Mouse (Mus musculus) left cerebral cortex, adult 2 months (tissue): ENCODE data around the gene Tmem251. TPM values are rescaled to one million over a fixed set of nuclear protein-coding genes. Genes with fewer than 3 reads are reported as not detected.
A peak's percentile ranks its signal among the peaks of the same experiment; 100 is the strongest.

ENCODE experiments used
- DNase-seq, 2 experiments: peaks; one replicate each; pipeline ENCODE4 v3.0.0; 2021 to 2022; ENCODE audit warnings: low spot score in 2 of 2, mixed read lengths in 1 of 2; ENCODE audit errors: extremely low spot score in 1 of 2
- H3K27ac ChIP-seq: fragments of 200-600 bp; 2 replicates; pipeline ENCODE4 v1.8.1; 2022
- H3K4me3 ChIP-seq: fragments of 200-600 bp; 2 replicates; pipeline ENCODE4 v1.8.1; 2022
- CTCF ChIP-seq: fragments of 200-600 bp; IDR thresholded peaks from 2 replicates; pipeline ENCODE4 v1.8.1; 2022; ENCODE audit warnings: antibody characterized with exemption, mild to moderate bottlenecking, moderate library complexity
- intact Hi-C: fragments of 180-260 bp; cut with DNase I; formaldehyde crosslinking; loops from one replicate; pipeline ENCODE4 v1.15.1; 2025
- total RNA-seq, 2 experiments: library from RNA; stranded (reverse); gene quantifications; 2 replicates each; pipeline ENCODE4 v1.2.3; 2021

Gene Tmem251
- total RNA-seq, 2 experiments from 2014 or later, result 5.6 to 5.7 TPM

DNA sequence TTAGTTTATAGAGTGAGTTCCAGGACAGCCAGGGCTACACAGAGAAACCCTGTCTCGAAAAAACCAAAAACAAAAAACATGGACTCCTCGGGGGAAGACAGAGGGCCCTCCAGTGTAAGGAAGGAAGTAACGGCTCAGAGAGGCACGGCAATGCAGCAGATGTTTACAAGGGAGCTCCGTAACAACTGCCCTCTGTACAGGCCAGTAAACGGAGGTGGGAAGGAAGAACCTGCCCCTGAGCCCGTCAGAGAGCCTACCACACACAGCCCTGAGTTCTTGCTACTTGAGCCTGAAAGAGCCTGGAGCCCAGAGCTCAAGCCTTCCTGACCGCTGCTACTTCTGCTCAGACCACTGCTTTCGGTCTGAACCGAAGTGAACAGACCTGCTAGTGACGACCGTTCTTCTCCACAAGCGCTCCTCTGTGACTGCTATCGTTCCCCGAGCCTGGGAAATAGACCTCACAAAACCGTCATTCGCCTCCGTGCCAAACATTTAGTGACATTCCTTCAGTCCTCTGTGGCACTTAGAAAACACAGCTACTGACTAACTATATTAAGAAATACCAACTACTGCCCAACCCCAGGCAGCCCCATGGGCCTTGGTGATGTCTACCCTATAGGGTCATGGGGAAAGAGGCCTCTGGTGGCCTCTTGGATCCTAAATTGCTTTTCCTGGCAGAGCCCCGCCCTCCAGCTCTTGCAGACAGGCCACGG, 30.3 kb upstream of the Tmem251 start:
- no peak overlapping the region for H3K4me3 ChIP-seq
- no peak for TF ChIP-seq CTCF
- intact Hi-C loops, result no loop called here
- no peak overlapping the region for H3K27ac ChIP-seq
- no peak for DNase-seq

DNA sequence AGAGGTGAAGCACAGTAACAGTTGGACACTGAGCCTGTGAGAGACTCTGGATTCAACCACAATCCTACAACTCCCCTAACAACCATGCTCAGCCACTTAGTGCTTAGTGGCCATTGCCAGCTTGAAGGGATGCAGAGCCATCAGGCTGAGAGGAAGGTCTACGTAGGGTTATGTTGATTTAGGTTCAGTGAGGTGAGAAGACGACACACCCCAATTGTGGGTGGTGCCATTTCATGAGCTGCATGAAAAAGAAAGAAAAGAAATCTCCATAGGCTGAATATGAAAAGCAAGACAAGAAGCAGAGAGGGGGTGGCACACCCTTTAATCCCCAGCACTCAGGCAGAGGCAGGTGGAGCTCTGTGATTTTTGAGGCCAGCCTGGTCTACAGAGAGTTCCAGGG, 29.4 kb upstream of the Tmem251 start:
- no peak for TF ChIP-seq CTCF
- no peak for DNase-seq
- Histone ChIP-seq H3K4me3 (no peak overlapping the region), H3K27ac (no peak overlapping the region)
- intact Hi-C loops, result no loop called here

DNA sequence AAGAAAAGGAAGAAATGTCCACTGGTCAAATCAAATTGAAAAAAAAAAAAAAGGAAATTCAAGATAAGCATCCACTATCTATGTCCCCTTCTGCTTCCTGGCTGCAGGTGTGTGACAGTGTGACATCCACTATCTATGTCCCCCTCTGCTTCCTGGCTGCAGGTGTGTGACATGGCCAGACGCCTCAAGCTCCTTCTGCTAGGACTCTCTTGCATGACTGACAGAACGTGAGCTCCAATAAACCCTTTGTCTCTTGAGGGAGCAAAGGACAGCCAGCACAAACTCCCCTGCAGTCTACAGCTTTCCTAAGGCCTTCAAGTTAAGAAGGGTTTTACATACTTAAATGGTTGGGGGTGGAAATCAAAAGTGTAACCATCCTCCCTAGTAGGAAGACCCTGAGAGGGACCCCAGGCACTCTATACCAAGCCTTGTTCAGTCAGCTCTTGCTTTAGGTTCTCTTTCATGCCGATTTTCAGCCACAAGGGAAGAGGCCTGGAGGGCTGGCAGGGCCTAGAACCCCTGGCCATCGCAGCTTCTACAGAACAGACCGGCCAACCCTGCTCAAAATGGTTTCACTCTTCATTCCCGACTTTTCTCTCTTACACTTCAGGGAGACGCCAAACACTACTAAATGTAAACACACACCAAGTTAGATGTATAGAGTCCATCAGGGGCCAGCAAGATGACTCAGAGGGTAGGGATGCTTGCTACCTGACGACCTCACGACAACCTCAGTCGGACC, 28.7 kb upstream of the Tmem251 start:
- H3K27ac ChIP-seq, result no peak overlapping the region
- no peak for TF ChIP-seq CTCF
- DNase-seq, result no peak
- intact Hi-C loops, result loop anchor here (5.0 kb wide), 1 partner anchor 213 kb away; no protein-coding TSS in a partner anchor
- no peak overlapping the region for H3K4me3 ChIP-seq

DNA sequence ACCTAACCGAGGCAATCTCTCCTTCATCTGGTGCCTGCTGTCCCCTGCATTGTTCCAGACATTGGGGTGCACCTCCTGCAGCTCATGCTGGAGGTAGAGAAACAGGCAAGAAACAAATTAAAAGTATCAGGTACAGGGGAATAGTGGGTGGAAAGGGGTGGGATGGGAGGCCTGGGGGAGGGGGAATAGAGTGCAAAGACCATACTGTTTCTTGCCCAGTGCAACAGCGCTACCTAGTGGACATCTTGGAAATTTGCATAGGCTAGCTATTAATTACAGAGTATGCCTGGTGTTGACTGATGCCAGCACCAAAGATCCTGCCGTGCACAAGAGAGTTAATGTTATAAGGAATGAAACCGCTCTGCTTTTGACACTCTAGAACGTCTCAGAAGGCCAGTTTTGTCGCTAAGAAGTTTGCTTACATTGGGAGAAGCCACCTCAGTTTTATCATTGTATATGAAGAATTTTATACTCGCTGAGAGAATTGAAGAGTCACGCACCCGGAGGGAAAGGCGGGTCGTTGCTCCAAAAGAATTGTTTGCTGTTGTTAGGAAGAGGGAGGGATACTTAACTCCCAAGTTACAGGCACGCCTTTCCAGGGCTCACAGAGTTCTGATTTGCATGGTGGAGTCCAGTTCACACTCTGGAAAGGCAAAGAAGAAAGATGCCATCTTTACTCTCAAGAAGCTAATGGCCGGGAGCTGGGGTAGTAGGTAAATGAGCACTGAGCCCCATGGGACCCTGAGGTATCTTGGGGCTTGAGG, 23.8 kb upstream of the Tmem251 start:
- TF ChIP-seq CTCF, result peak; percentile 89
- H3K4me3 ChIP-seq, result no peak overlapping the region
- no peak overlapping the region for H3K27ac ChIP-seq
- DNase-seq, result no peak
- intact Hi-C loops, result loop anchor here (1.0 to 5.0 kb wide), 2 partner anchors 140 to 217 kb away; no protein-coding TSS in a partner anchor

DNA sequence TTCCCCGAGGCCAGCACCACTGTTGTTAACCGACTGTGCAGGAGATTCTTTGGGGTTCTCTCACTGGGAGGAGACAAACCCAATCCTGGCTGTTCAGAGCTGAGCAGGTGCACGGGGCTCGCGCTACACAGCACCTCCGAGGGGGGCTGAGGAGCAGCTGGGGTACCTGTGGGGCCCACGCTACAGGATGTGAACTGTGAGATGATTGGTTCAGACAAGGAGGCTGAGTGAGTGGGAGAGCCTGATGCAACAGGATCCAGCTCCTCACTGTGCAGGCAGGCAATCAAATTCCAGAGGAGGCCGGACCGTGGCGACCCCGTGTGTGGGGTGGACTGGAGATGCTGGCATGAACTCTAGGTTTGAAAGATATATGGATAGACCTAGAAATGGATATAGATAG, 21.1 kb upstream of the Tmem251 start:
- intact Hi-C loops, result no loop called here
- DNase-seq, result no peak
- H3K4me3 ChIP-seq, result no peak overlapping the region
- H3K27ac ChIP-seq, result no peak overlapping the region
- no peak for TF ChIP-seq CTCF

DNA sequence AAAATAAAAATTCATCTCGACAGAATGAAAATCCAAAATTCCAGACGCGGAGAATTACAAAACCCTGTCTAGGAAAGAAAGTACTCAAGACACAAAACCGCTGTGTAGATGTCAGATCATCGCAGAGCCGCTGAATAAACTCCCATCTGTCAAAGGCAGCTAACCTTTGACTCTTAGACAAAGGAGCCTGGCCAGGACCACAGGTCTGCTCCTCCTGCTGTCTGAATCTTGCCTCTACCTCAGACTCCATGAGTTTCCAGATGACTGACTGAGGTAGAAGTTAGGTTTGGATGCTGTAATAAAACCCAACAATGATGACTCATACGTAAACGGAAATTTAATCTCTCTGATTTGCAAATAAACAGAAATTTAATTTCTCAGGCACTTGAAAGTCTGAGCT, 20.6 kb upstream of the Tmem251 start:
- intact Hi-C loops, result no loop called here
- Histone ChIP-seq H3K27ac (no peak overlapping the region), H3K4me3 (no peak overlapping the region)
- no peak for DNase-seq
- TF ChIP-seq CTCF, result no peak

DNA sequence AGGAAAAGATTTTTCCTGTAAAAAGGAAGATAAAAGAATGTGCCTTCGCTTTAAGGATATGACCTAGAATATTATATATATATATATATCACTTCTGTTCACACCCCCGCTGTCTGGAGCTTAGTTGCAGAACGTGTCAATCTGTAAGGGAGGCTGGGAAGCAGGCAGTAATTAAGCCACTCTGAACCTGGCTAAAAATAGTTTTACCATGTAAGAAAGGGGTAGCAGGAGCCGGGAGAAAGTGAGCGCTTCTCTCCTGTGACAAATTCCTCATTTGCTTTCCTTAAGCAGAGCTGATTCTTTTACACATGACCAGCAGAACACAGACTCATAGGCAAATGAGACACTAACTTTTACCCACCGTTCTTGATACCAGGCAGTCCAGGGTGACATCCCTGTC, 19.7 kb upstream of the Tmem251 start:
- no peak overlapping the region for H3K4me3 ChIP-seq
- no peak for TF ChIP-seq CTCF
- 0 out of 2 replicates have a peak overlapping the region, but pooled peaks have one; percentile 47 for H3K27ac ChIP-seq
- DNase-seq, result no peak
- intact Hi-C loops, result no loop called here

DNA sequence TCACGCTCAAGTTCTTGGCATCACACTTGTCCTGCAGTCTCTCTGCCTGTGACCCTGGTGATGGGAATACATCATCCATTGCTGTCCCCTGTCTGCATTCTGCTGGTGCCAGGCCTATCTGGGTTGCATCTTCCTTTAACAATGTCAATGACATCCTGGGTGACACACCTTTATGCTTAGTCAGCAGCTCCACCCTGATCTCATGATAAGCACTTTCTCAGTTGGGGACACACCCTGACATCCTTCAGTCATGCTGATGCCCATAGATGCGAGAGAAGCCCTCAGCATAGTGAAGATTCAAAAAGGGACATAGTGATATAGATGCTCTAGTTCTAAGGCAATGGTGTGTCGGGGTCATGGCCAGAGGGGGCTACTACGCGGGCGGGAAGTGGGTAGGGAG, 18.4 kb upstream of the Tmem251 start:
- intact Hi-C loops, result no loop called here
- H3K27ac ChIP-seq, result no peak overlapping the region
- DNase-seq, result no peak
- H3K4me3 ChIP-seq, result no peak overlapping the region
- no peak for TF ChIP-seq CTCF

DNA sequence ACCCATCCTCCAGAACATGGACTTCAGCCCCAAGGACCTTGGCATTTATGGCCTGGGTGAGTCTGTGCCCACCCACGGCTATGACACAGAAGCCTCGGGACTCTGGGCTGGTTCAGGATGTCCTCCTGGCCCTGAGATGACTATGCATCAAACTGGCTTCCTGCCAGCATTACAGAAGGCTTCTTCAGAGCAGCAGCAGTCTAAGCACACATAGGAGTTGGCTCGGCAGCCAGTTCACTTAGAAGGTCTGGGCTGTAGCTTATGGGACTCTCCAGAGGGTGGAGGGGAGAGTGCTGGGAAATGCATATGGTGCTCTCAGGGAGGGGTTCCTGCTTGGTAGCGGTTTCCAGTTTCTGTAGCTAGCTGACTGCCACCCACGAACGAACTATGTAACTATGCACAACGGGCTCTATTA, 17.8 kb upstream of the Tmem251 start:
- intact Hi-C loops, result no loop called here
- DNase-seq, result no peak
- Histone ChIP-seq H3K4me3 (no peak overlapping the region), H3K27ac (no peak overlapping the region)
- no peak for TF ChIP-seq CTCF

DNA sequence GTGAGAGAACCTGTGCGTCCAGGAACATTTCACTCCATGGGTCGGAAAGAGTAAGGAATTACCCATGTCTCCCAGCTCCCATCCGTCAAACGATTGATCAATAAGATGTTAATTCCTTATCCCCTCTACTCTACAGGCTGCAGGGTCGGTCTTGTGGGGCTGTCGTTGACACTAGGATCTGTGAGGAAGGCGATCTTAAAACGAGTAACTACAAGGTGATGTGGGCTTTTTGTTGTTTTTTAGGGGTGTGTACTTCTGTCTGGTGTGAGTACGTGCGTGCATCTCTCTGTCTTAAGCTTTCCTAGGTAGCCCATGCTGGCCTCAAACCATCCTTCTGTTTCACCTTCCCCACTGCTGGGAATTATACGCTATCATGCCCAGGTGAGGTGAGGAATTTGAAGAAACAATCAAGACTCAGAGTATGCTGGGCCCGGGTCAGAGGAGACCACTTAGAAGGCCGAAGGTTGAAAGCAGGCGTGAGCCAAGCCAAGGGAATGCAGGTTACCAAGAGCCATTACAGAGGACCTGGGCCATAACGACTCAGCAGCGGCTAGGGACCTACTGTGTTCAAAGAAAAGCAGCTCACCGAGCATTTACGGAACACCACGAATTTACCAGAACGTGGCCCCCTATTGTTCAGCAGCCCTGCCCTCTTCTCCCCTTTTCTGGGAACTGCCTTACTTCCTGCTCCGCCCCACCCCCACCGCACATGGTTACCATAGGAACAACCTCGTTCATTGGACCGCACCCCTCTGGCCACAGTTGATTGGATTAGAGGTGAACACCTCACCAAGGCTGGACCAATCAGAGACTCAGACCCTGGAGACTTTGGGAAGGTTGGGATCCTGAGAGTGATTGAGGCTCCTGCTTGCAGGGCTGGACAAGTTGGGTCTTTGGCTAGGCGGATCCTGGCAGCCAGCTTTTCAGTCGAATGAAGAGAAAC, 13.4 kb upstream of the Tmem251 start:
- Histone ChIP-seq H3K4me3 (peak overlapping the region; percentile 27), H3K27ac (peak overlapping the region; percentile 4; the same call in 1 of the 2 replicates)
- peak; percentile 51 to 78 for DNase-seq
- no peak for TF ChIP-seq CTCF
- intact Hi-C loops, result no loop called here
